Mouse (Mus musculus) ES-Bruce4 (cell line): ENCODE data around the gene Syne1. TPM values are rescaled to one million over a fixed set of nuclear protein-coding genes. Genes with fewer than 3 reads are reported as not detected.

Experiments
- H3K27ac ChIP-seq: 2 replicates; pipeline ENCODE4 v1.5.1; 2012; ENCODE audit warnings: low read length, inconsistent platforms; ENCODE audit not compliant: insufficient read depth
- H3K27me3 ChIP-seq: 2 replicates; pipeline ENCODE4 v1.6.1; 2012; ENCODE audit warnings: mild to moderate bottlenecking, low read length, inconsistent platforms; ENCODE audit not compliant: control insufficient read depth, poor library complexity, insufficient read depth, severe bottlenecking
- H3K36me3 ChIP-seq: 2 replicates; pipeline ENCODE4 v1.6.1; 2012; ENCODE audit warnings: inconsistent platforms, mild to moderate bottlenecking, low read length, moderate library complexity; ENCODE audit not compliant: control insufficient read depth, poor library complexity, insufficient read depth, severe bottlenecking
- H3K4me1 ChIP-seq: one replicate; pipeline ENCODE4 v1.8.1; 2011; ENCODE audit warnings: low read length; ENCODE audit not compliant: control insufficient read depth, insufficient read depth
- H3K4me3 ChIP-seq: 2 replicates; pipeline ENCODE4 v1.5.1; 2011; ENCODE audit warnings: low read depth, mild to moderate bottlenecking, low read length
- H3K9ac ChIP-seq: 2 replicates; pipeline ENCODE4 v1.6.1; 2012; ENCODE audit warnings: low read depth, mild to moderate bottlenecking, inconsistent platforms; ENCODE audit not compliant: poor library complexity, severe bottlenecking
- H3K9me3 ChIP-seq: replicated peaks from 2 replicates; pipeline ENCODE4 v1.6.1; 2012; ENCODE audit warnings: mild to moderate bottlenecking, low read length, inconsistent platforms; ENCODE audit not compliant: control insufficient read depth, poor library complexity, insufficient read depth, severe bottlenecking
- CTCF ChIP-seq: IDR thresholded peaks from one replicate; pipeline ENCODE4 v1.8.1; 2011; ENCODE audit warnings: low read depth, low read length
- EP300 ChIP-seq: IDR thresholded peaks from 2 replicates; pipeline ENCODE4 v1.6.1; 2011; ENCODE audit warnings: low read depth, low read length; ENCODE audit not compliant: insufficient read depth
- POLR2A ChIP-seq: IDR thresholded peaks from one replicate; pipeline ENCODE4 v1.8.1; 2011; ENCODE audit warnings: low read length; ENCODE audit not compliant: insufficient read depth
- polyA plus RNA-seq: library from polyadenylated mRNA; stranded (reverse); fragments of >200 nt; gene quantifications from 2 replicates; pipeline ENCODE4 v1.2.4, GENCODE M21; 2011; ENCODE audit warnings: low read depth; ENCODE audit not compliant: missing spikeins, insufficient read depth, insufficient read length

The Syne1 gene
- polyA plus RNA-seq, 1 experiment, result 3.2 TPM

DNA sequence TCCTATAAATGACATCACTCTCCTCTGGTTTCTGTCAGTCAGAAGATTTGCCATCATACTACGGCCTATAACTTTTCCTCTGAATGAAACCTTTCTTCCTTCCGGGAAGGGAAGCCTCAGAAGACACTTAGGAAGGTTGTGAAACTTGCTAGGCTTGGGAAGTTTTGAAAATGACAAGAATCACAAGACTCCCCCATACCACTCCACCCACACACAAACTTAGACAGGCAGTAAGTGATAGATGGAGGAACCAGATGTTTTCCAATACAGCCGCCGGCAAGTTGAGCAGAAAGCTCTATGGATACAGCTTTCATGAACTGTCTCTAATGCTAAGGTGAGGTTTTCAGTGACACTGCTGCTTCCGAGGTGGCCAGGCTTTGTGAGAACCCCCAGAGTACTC is 275.5 kb downstream of the Syne1 start:
- Histone ChIP-seq H3K9ac (no peak overlapping the region), H3K36me3 (no peaks in the 10 kb centered on the region), H3K9me3 (no peaks in the 10 kb centered on the region), H3K4me1 (no peaks in the 10 kb centered on the region), H3K27ac (no peak overlapping the region), H3K4me3 (no peak overlapping the region), H3K27me3 (no peaks in the 10 kb centered on the region)
- TF ChIP-seq CTCF, result no peak
- no peak for TF ChIP-seq POLR2A
- no peak for TF ChIP-seq EP300

DNA sequence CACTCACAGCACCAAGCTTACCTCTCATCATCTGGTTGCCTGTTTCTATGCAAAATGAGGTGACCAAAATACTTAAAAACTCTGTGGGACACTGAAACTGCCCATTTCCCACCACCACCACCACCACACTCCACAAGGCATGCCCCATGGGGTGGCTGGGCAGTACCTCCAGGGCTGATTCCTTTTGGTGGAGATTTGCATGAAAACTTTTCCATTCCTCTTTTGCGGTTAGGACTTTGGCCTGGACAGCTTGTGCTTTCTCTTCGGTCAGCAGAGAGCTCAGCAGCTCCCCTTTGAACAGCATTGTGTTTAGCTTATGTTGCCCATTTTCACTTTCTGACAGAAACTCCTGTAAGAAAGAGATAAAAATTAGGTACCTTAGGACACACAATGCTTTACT is 280.6 kb downstream of the Syne1 start:
- Histone ChIP-seq H3K27me3 (no peaks in the 10 kb centered on the region), H3K36me3 (no peaks in the 10 kb centered on the region), H3K9ac (no peak overlapping the region), H3K4me1 (no peaks in the 10 kb centered on the region), H3K9me3 (no peaks in the 10 kb centered on the region), H3K27ac (no peak overlapping the region), H3K4me3 (no peak overlapping the region)
- TF ChIP-seq CTCF (no peak), POLR2A (no peak), EP300 (no peak)

DNA sequence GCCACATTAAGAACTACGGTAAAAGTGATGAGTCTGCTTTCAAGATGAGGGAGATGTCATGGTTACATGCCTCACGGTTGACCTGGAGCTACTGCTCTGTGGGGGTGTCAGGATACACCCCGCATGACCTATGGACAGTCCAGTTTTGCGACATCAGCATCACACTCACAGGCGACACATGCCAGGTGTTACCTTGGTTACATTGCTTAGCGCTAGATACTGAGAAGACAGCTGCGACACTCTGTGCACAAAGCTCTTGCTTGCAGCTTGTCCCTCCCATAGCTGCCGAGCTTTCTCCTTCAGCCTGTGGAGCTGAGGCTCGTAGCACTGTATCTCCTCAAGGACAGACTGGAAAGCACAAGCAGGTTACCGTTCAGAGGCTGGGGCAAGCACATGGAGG is 286.9 kb downstream of the Syne1 start:
- H3K4me3 ChIP-seq, result no peak overlapping the region
- no peak for TF ChIP-seq EP300
- no peak for TF ChIP-seq POLR2A
- no peak for TF ChIP-seq CTCF
- no peaks in the 10 kb centered on the region for H3K27me3 ChIP-seq
- H3K9ac ChIP-seq, result no peak overlapping the region
- no peaks in the 10 kb centered on the region; the same call in 1 of the 2 replicates for H3K9me3 ChIP-seq
- no peak overlapping the region for H3K27ac ChIP-seq
- no peaks in the 10 kb centered on the region for H3K4me1 ChIP-seq
- H3K36me3 ChIP-seq, result no peaks in the 10 kb centered on the region

DNA sequence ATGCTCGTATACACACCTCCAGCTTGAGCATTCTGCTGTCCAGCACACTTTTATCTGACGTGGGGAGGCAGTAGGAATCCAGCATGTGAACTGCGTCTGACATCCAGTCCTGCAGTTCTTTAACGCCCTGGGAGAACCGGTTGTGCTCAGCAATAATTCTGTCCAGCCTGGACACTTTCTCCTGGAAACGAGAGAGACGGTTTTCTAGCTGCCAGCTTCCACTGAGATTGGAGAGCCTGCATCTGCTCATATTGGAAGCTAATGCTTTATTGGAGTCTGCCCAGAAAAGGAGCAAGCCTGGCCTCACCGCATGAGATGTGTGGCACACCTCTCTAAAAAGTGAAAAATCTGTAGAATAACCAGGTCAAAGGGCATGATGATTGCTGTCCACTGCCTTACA is 288.6 kb downstream of the Syne1 start:
- no peak overlapping the region for H3K9ac ChIP-seq
- H3K4me1 ChIP-seq, result no peaks in the 10 kb centered on the region
- H3K4me3 ChIP-seq, result no peak overlapping the region
- no peak overlapping the region for H3K27ac ChIP-seq
- H3K9me3 ChIP-seq, result no peaks in the 10 kb centered on the region; the same call in 1 of the 2 replicates
- H3K27me3 ChIP-seq, result no peaks in the 10 kb centered on the region
- H3K36me3 ChIP-seq, result no peaks in the 10 kb centered on the region
- TF ChIP-seq CTCF (no peak), POLR2A (no peak), EP300 (no peak)

DNA sequence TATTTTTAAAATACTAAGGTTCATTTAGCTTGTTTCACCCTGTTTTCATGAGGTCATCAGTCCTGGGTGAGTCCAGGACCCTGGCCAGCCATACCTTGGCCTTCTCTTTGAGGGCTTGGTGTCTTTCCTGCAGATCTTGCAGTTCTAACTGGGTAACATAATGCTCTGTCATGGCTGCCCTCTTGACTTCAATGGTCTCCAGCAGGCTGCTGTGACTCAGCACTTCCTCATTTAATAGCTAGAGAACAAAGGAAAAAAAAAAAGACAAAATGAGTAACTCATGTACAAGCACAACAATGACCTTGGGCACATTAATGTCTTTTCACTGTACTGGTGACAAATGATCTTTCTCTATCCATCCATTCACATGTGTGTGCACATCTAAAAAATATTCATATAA is 294.6 kb downstream of the Syne1 start:
- no peaks in the 10 kb centered on the region for H3K36me3 ChIP-seq
- no peaks in the 10 kb centered on the region for H3K27me3 ChIP-seq
- H3K9ac ChIP-seq, result no peak overlapping the region

DNA sequence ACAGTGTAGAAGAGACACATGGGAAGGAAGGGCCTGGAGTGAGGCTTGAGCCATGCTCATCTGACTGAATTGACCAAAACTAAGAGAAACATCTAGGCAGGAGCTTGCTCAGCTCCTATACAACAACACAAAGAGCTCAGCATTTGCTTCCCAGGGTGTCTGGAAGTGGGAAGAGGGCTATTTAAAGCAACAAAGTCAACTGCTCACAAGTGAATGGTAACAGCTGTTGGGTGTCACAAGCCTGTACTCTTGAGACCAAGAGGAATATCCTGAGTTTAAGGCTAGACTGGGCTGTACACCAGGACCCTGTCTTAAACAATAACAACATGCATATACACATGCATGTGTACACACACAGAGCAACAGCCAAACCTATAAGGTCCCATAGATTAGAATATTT is 297.5 kb downstream of the Syne1 start:
- Histone ChIP-seq H3K27me3 (no peaks in the 10 kb centered on the region), H3K36me3 (no peaks in the 10 kb centered on the region), H3K4me3 (no peak overlapping the region), H3K9me3 (no peaks in the 10 kb centered on the region), H3K27ac (no peak overlapping the region), H3K9ac (no peak overlapping the region), H3K4me1 (no peaks in the 10 kb centered on the region)
- TF ChIP-seq POLR2A (no peak), CTCF (no peak)

More for the DNA sequence above, 294.6 kb downstream of the Syne1 start:
- no peaks in the 10 kb centered on the region for H3K4me1 ChIP-seq
- TF ChIP-seq EP300 (no peak), CTCF (no peak), POLR2A (no peak)
- no peaks in the 10 kb centered on the region; the same call in 1 of the 2 replicates for H3K9me3 ChIP-seq
- no peak overlapping the region for H3K4me3 ChIP-seq
- H3K27ac ChIP-seq, result no peak overlapping the region
